Mouse (Mus musculus) right cerebral cortex, adult 2 months (tissue): ENCODE measurements around the gene Gle1.
"Not testable (repeated sequence)": the region's sequence is repeated elsewhere in the genome, so short reads cannot be mapped to it uniquely, and the experiment has no call there.

Experiments used
- DNase-seq, 2 experiments: peaks; one replicate each; pipeline ENCODE4 v3.0.0; 2021 to 2022; ENCODE audit warnings: low spot score in 2 of 2

Gle1 gene

DNA sequence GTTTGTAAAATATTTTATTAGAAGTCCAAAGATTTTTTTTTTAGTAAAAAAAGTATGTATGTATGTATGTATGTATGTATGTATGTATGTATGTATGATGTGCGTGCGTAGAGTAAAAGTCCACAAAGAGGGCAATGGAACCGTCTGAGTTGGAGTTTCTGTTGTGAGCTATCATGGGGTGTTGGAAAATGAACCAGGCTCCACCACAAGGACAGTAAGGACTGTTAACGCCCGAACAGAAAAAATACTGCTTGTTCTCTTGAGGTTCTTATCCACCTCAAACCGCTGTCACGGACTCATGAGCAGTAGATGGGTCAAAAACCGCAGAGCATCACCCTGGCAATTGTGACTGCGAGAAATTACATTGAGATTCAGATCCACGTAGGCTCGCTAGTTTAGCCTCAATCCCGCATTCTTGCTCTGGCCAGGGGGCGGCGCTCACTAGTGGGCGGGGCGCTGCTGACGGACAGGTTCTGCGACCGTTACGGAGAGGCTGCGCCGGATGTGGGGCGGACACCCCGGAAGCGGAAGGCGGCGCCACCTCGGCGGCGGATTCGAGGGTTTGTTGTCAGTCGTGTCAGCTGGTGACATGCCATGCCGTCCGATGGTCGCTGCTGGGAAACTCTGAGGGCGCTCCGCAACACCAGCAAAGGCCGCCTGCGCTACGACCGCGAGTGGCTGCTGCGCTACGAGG lies at the start of gene Gle1:
Gene Gle1, plus strand, starts transcription at position 521 of the 694 bp plus-strand sequence.
- peak; percentile 97 to 98 for DNase-seq

DNA sequence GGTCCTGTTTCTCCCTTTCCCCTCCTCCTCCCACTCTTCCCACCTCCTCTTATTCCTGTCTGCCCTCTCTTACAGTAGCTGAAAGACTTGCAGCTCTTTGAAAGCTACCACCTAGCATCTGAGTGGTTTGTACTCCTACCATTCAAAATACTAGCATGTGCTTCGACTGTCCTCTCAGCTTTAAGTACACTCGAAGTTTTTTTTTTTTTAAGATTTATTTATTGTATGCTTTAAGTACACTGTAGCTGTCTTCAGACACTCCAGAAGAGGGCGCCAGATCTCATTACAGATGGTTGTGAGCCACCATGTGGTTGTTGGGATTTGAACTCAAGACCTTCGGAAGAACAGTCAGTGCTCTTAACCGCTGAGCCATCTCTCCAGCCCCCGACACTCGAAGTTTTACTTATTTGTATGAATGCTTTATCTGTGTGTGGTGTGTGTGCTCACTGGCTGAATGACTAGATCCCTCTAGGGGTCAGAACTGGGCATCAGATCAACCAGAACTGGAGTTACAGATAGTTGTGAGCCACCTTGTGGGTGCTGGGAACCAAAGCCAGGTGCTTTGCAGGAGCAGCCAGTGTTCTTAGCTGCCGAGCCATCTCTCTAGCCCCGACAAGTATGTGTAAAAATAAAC lies 48.5 kb upstream of the Gle1 start:
- not testable (repeated sequence) for DNase-seq

DNA sequence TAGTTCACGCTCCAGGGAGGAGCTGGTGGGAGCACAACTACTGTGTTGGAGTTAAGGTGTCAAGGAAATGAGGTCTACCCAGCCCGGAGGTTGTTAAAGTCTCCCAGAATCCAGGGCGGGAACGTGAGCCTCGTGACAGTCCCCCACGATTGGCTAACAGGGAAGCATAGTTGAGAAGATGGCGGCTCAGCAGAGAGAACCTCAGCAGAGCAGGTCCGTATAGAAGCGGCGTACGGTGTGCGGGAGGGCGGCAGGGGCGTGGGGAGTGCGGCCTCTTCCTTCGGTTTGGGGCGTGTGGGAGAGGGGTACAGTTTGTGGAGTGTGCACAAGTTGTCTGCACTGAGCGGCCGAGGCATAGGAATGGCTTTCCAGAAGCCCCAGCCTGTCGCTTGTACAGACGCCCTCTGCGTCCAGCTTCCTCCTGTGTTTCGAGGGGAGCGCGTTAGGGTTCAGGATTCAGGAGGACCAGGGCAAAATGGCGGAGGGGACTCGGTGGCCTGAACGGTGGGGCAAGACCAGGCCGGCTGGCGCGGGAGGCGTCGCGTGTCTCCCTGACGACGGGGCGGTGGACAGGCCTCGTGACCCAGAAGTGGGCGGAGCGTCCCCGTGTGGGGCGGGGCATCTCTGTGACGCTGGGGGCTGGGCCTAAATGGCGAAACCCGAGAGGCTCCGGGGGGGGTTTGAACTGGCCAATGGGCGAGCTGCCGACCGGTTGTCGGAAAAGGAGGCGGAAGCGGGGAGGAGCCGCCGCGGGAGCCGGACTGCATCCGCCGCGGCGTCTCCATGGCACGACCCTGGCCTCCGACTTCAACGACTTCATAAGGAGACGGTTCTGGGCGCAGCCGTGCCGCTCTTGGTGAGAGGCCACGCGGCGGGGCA lies 45.9 kb upstream of the Gle1 start, which contains the start of gene Odf2:
Gene Odf2, plus strand, starts transcription at position 156 of the 879 bp plus-strand sequence.
- peak; percentile 99 to 100 for DNase-seq

DNA sequence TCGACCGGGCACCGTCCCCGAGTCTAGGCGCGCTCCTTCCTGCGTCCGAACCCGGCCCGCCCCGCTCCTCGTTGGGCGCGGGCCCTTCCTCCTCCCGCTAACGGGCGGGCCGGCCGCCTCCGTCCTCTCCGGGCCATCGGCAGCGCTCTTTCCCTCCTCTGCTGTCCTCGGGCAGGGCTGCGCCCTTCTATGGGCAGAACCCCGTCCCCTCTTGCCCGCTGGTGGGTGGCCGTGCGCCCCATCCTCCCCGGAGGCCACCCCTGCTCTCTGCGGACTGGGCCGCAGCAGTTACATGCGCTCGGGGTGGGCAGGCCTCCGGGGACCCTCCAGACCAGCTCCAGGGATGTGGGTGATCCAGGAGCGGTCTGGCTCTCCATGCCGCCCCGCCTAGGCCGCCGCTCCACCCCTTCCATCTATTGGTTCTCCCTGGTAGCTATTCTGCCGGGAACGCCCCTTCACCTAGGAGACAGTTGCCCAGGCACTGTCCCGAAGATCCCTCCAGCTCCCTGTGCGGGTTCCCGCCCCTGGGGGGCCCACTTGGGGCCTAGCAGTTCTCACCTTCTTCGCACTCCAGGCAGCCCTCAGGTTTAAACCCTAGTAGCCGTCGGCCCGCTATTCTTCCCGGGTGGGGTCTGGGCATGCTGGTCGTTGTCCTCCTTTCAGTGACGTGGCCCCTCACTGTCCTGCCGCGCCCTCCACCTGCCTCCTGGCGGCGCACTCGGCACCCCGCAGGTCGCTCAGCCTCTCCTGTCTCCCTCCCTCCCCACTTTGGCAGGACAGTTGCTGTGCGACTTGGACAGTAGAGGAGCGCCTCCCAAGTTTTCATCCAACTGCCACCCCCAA lies 45.0 kb upstream of the Gle1 start:
- peak; percentile 83 for DNase-seq

DNA sequence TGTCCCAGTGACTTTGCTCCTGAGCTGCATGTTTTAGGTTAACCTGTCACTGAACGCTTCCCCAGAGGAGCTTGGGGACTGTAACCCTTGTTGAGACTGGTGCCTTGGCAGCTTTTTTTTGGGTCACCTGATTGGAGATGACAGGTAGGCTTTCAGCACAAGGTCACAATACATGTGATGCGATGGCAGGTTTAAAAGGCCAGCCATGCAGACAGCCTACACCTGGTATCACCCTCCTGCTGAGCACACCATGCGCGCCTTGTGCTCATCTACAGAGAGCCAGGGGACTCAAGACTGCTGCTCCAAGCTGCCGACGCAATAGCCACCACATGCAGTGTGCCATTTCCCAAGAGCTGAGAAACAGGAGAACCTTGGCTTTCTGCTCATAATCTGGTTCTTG lies 43.5 kb upstream of the Gle1 start:
- no peak for DNase-seq

DNA sequence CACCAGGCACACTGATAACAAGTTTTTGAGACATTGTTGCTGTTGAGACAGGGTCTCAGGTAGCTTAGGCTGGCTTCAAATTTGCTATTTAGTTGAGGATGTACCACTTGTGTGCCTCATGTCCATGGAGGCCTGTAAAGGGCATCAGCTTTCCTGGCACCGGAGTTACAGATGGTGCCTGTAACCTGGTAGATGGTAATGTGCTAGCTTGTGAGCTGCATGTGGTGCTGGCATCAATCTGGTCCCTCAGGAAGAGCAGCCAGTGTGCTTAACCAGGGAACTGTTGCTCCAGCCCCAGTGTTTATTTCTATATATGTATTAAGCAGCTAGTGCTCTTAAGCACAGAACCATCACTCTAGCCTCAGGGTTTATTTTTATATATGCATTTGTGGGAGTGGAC lies 39.2 kb upstream of the Gle1 start:
- DNase-seq = no peak

DNA sequence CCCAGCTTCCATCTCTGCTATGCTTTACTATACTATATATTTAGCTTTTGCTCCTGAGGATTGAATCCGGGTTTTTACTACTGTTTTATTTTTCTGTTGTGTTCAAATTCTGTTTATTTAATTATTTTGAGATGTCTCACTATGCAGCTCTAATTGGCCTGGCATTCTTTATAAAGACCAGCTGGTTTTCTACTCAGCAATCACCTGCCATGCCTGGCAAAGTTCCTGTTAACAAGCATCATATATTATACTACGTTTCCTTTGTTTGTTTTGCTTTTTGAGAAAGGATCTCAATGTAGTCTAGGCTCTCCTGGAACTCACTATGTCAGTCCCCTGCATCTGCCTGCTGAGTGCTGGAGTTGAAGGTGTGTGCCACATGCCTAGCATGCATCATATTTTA lies 37.9 kb upstream of the Gle1 start:
- no peak for DNase-seq

DNA sequence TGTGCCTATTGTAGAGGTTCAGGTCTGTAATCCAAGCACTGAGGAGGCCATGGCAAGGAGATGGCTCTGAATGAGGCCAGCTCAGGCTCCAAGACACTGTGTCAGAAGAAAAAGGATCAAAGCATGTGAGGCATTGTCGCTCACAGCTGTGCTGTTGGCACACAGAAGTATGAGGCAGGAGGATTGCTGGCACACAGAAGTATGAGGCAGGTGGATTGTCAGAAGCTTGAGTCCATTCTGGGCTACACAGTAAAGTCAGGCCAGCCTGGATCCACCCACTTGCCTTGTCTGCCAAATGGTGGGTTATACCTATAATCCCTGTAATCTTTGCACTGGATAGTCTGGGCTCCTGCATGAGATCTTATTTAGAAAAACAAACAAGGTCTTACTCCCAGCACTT lies 37.1 kb upstream of the Gle1 start:
- DNase-seq = no peak

DNA sequence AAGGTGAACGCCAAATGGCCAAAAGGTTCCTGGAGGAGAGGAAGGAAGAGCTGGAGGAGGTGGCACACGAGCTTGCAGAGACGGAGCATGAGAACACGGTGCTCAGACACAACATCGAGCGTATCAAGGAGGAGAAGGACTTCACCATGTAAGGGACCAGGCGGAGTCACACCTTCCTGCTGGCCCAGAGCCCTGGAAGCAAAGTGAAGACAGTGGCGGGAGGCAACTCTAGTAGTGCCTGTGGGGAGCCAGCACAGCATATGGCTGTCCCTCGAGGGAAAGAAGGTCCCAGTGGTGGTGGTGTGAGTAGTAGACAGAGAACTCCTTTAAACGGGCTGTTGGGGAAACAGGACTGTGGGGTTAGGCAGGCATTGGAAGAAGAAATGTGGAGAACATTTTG lies 33.0 kb upstream of the Gle1 start:
- no peak for DNase-seq

DNA sequence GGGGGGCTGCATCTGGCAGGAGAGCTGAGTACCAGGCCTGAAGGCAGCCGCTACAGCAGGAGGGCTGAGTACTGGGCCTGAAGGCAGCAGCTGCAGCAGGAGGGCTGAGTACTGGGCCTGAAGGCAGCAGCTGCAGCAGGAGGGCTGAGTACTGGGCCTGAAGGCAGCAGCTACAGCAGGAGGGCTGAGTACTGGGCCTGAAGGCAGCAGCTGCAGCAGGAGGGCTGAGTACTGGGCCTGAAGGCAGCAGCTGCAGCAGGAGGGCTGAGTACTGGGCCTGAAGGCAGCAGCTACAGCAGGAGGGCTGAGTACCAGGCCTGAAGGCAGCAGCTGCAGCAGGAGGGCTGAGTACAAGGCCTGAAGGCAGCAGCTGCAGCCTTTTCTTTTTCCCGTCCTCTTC lies 27.1 kb upstream of the Gle1 start:
- not testable (repeated sequence) for DNase-seq

DNA sequence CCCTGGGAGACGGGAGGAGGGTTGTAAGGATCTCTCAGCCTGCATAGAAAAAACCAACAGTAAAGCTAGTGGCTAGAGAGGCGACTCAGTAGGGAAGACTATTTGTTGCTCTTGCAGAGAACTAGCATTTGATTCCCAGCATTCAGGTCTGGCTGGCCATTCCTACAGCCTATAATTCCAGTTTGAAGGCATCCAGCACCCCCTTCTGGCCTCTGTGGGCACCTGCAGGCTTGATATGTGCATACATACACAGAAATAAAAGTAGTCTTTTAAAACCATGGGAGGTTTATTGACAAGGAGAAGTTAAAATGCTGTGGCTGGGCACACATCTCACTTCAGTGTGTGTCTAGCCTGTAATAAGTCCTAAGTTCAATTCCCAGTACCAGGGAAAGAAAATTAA lies 25.2 kb upstream of the Gle1 start:
- DNase-seq = no peak

DNA sequence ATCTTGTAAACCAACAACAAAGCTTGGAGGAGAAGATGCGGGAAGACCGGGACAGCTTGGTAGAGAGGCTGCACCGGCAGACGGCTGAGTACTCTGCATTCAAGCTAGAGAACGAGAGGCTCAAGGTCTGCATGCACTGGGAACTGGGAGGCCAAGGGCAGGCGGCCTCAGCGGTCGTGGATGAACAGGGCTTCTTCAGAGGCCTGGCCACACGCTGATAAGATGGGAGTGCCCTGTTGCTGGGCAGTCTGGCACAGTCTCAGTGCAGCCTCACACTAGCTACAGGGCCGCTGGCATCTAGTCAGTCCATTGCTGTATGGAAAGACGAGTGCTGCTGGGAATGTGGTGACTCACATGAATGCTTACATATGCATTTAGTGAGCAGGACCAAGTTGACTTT lies 17.6 kb upstream of the Gle1 start:
- no peak for DNase-seq

DNA sequence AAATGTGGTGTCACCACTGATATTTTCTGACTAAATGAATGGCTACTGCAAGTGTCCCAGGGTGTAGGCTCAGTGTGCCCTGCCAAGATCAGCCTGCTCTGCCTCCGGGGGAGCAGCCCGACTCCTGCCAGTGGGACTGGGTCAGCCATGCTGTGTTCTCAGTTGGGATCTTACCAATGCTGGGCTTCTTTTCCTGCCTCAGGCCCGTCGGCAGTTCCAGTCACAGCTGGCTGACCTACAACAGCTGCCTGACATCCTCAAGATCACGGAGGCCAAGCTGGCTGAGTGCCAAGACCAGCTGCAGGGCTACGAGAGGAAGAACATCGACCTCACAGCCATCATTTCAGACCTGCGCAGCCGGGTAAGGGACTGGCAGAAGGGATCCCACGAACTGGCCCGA lies 13.2 kb upstream of the Gle1 start:
- peak; percentile 6 to 13 for DNase-seq

DNA sequence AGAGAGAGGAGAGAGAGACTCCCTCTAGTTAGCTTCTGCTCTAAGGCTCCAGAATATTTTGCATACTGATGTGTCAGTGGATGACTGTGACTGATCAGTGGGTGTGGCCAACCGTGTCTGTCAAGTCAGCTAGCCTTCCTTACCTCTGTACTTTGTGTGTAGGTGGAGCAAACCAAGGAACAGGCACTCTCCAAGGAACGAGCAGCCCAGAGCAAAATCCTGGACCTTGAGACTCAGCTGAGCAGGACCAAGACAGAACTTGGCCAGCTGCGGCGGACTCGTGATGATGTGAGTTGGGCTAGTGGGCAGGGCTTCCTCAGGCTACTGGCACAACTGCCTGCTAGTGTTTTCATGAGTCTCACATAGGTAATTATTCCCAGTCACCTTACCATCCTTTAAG lies 8.7 kb upstream of the Gle1 start:
- DNase-seq = no peak

DNA sequence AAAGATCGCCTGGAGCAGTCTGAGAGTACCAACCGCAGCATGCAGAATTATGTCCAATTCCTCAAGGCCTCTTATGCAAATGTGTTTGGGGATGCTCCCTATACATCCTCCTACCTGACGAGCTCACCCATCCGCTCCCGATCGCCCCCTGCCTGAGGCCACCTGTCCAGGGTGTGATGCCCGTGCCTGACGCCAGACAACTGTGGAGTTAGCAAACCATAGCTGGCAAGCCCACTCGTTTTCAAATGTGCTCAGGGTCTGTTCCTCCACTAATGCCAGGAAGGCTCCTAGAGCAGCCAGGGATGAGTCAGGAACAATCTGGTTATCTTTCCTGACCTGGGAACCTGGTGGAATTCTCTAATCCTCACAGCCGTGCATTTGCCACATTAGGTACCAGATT lies 4.7 kb upstream of the Gle1 start:
- DNase-seq = no peak

DNA sequence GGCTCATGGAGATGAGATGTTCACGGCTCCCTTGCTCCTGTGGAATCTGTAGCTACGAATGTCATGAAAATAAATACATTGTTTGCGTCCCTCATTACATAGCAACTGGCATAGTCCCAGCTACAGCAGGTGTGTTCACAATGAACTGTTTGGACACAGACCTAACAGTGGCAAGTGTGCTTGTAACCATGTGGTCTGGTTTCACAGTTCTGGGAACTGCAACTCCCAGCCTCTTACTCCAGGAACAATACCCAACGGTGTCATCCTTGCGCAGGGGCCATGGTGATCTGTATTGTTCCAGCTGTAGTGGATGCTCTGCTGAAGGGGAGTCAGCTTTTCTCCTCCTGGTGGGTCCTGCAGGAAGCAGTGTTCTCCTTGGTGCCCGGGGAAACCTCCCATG lies 4.0 kb upstream of the Gle1 start:
- no peak for DNase-seq

DNA sequence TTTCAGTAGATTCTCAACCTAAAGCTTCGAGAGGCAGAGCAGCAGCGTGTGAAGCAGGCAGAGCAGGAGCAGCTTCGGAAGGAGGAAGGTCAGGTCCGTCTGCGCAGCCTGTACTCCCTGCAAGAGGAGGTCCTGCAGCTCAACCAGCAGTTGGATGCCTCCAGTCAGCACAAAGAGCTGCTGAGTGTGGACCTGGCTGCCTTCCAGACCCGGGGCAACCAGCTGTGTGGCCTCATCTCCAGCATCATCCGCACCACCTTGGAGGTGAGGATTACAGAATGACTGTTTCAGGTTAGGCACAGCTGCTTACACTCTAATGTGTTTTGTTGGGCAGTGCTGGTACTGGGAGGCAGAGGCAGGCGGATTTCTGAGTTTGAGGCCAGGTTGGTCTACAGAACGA lies 4.8 kb downstream of the Gle1 start:
- DNase-seq = no peak

DNA sequence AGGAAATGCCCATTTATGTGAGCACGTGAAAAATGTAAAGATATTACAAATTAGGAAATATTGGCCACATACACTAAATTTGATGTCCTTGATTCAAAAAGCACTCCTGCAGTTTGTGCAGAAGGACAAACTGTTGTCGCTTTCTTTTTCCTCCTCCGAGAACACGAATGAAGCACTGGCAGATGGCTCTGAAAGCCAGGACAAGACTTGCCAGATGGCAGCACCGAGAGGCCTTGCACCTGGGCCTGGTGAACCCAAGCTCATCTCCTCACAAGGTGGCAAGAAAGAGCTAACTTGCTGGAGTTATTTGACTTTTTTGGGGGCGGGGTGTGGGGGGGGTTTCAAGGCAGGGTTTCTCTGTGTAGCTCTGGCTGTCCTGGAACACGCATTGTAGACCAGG lies 5.6 kb downstream of the Gle1 start:
- DNase-seq = no peak

DNA sequence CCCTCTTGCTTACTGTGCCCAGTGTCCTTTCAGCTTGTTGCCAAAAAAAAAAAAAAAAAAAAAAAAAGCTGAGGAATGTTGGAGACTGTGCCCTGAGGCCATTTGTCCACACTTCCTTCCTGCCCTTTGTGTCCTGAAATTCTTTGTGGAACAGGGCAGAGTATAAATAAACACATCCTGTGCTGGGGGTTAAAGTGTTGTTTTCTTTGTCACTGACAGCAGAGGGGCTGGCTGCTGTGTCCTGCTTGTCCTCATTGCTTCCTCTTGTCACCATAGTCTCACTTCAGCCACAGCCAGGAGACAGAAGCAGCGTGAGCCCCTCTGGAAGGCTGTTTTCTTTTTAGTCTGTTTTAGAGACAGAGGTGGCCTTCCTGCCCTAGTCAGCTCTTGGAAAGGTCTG lies 9.5 kb downstream of the Gle1 start:
- no peak for DNase-seq

DNA sequence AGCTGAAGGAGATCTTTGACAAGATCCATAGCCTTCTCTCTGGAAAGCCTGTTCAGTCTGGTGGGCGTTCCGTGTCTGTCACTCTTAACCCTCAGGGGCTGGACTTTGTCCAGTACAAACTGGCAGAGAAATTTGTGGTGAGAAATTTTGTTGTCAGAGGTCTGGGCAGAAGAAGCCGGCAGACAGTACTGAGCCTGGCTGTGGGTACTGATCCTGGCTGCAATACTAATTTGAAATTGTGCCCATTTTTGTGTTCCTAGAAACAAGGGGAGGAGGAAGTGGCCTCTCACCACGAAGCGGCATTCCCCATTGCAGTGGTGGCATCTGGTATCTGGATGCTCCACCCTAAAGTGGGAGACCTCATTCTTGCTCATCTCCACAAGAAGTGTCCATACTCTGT lies 13.7 kb downstream of the Gle1 start:
- DNase-seq = no peak

DNA sequence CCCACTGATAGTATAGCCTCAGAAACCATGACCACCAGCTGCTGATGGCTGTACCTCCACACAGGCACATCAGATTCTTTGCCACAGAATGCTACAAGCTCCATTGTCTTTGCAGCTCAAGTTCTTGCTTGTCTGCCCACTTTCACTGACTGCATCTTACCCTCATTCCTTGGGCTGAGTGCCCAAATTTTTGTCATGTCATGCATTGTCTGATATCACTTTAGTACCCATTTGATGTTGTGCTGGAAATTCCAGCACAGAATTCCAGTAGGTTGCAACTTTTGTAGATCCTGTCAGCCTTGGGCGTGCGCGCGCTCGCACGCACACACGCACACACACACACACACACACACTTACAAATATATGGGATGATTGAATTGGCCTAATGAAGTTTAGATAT lies 26.0 kb downstream of the Gle1 start:
- no peak for DNase-seq
